Mouse (Mus musculus) heart, adult 2 months (tissue): ENCODE measurements around the gene Abhd5. TPM values are rescaled to one million over a fixed set of nuclear protein-coding genes. Genes with fewer than 3 reads are reported as not detected.

Source experiments
- DNase-seq, 2 experiments: peaks; one replicate each; pipeline ENCODE4 v3.0.0; 2021
- H3K27ac ChIP-seq: fragments of 200-600 bp; 2 replicates; pipeline ENCODE4 v1.8.1; 2022
- H3K27me3 ChIP-seq: fragments of 200-500 bp; 2 replicates; pipeline ENCODE4 v1.6.1; 2012; ENCODE audit warnings: mild to moderate bottlenecking, low read length, inconsistent platforms, mixed read lengths; ENCODE audit not compliant: control insufficient read depth, insufficient read depth
- H3K36me3 ChIP-seq: fragments of 200-500 bp; 2 replicates; pipeline ENCODE4 v1.6.1; 2012; ENCODE audit warnings: low read length, inconsistent platforms; ENCODE audit not compliant: control insufficient read depth, insufficient read depth
- H3K4me1 ChIP-seq: fragments of 200-500 bp; 2 replicates; pipeline ENCODE4 v1.6.1; 2011; ENCODE audit warnings: low read length; ENCODE audit not compliant: control insufficient read depth, insufficient read depth
- H3K4me3 ChIP-seq: fragments of 200-600 bp; 2 replicates; pipeline ENCODE4 v1.8.1; 2022
- H3K79me2 ChIP-seq: fragments of 200-500 bp; replicated peaks from 2 replicates; pipeline ENCODE4 v1.6.1; 2012; ENCODE audit warnings: mild to moderate bottlenecking, inconsistent platforms, low read length, moderate library complexity, mixed read lengths; ENCODE audit not compliant: control insufficient read depth, insufficient read depth
- H3K9ac ChIP-seq: fragments of 200-500 bp; 2 replicates; pipeline ENCODE4 v1.6.1; 2012; ENCODE audit warnings: low read depth, mild to moderate bottlenecking, control low read depth, inconsistent platforms, low read length, mixed read lengths
- CTCF ChIP-seq: fragments of 200-600 bp; IDR thresholded peaks from 2 replicates; pipeline ENCODE4 v1.8.1; 2022; ENCODE audit warnings: antibody characterized with exemption, mild to moderate bottlenecking, moderate library complexity
- EP300 ChIP-seq: fragments of 200-500 bp; IDR thresholded peaks from 2 replicates; pipeline ENCODE4 v1.6.1; 2011; ENCODE audit warnings: low read depth, low read length, control low read depth; ENCODE audit not compliant: insufficient read depth
- POLR2A ChIP-seq: fragments of 200-500 bp; IDR thresholded peaks from 2 replicates; pipeline ENCODE4 v1.6.1; 2011; ENCODE audit warnings: mild to moderate bottlenecking, low read depth, low read length, control low read depth; ENCODE audit not compliant: insufficient read depth
- WGBS: fragments of 180-500 bp; shearing (Covaris S2); methylation state at CpG from one replicate; pipeline ENCODE4 v1.1.7; 2018; 5-methylcytosine and 5-hydroxymethylcytosine counted together
- intact Hi-C: fragments of 180-260 bp; cut with DNase I; formaldehyde crosslinking; loops from one replicate; pipeline ENCODE4 v1.15.1; 2025
- polyA plus RNA-seq: library from polyadenylated mRNA; depleted of rRNA; stranded (reverse); fragments of >200 nt; gene quantifications from 2 replicates; pipeline ENCODE4 v1.2.3, GENCODE M21; 2012; rRNA removed
- total RNA-seq, 2 experiments: library from RNA; stranded (reverse); gene quantifications; 2 replicates each; pipeline ENCODE4 v1.2.3; 2021

Abhd5 gene
- total and polyA plus RNA-seq, 3 experiments: 31.8 to 63.2 (median 53.3) TPM

- H3K36me3 ChIP-seq: no peaks in the 10 kb centered on the region
- no peaks in the 10 kb centered on the region for H3K79me2 ChIP-seq
- 83% methylated on average over 12 of the region's 12 CpGs for WGBS
- no peaks in the 10 kb centered on the region; the same call in 1 of the 2 replicates for H3K27me3 ChIP-seq
- H3K27ac ChIP-seq: no peak overlapping the region
- intact Hi-C loops: no loop called here
- no peak overlapping the region for H3K9ac ChIP-seq
- TF ChIP-seq POLR2A: no peak
- no peak for TF ChIP-seq CTCF
- no peak for TF ChIP-seq EP300
- no peak for DNase-seq
- no peak overlapping the region for H3K4me3 ChIP-seq
- H3K4me1 ChIP-seq: no peaks in the 10 kb centered on the region
Measured at GRCm38 (mm10) chr9:122429058-122429649, 77.7 kb downstream of the Abhd5 start.

GRCm38 (mm10) chr9:122429685-122430084, 78.3 kb downstream of the Abhd5 start:
- WGBS: 71% methylated on average over 1 of the region's 1 CpGs
- intact Hi-C loops: no loop called here
- Histone ChIP-seq H3K36me3 (no peaks in the 10 kb centered on the region), H3K27me3 (no peaks in the 10 kb centered on the region; the same call in 1 of the 2 replicates), H3K79me2 (no peaks in the 10 kb centered on the region), H3K9ac (no peak overlapping the region), H3K4me3 (no peak overlapping the region), H3K4me1 (no peaks in the 10 kb centered on the region), H3K27ac (no peak overlapping the region)
- DNase-seq: no peak
- TF ChIP-seq POLR2A (no peak), EP300 (no peak), CTCF (no peak)

Other genes with a start within 250 kb of the Abhd5 start
- gene Snrk, start 234.3 kb upstream of the Abhd5 start, total RNA-seq: 100 to 1,000 TPM; 142 to 163 TPM
- gene Snrk, start 234.3 kb upstream of the Abhd5 start, polyA plus RNA-seq: 68.0 and 89.8 TPM in 2 replicates
- gene Ano10, start 57.2 kb upstream of the Abhd5 start, total RNA-seq: 100 to 1,000 TPM; 180 to 214 TPM
- 167 and 286 TPM in 2 replicates for gene Ano10, start 57.2 kb upstream of the Abhd5 start, polyA plus RNA-seq